Mouse (Mus musculus): Measurements from ENCODE around the gene Ube2v1.

DNA sequence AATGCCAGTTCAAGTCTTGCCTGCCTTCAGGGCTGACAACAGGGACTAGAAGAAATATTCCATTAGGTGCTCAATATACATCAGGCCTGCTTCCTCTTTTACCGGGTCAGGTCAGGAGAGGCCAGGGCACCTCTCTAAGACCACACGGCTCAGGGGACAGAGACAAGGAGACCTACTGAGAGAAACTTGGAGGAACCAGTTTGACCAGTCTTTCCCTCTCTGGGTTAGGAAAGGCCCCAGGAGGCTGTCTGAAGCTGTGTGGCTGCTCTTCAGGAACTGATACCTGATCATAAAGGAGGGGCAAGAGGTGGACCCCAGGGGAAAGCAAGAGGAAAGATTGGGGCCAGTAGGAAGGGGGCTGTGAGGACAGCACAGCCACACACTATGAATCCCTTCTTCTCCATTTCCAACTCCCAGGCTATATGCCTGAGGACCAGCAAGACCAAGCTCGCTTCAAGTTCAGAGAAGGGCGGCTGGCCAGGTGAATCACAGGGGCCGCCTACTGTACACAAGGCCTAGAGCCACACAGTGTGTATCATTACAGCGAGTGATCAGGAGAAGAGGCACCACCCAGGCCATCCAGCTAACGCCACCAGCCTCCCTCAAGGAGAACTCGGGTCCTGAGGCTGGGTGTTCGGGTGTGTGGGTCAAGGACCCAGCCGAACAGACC lies 27.4 kb upstream of the Ube2v1 start:
- TF ChIP-seq POLR2A (IDR thresholded peaks at IDR 0.05; ENCODE audit: insufficient read length, low read depth), result no peak
- no peak for TF ChIP-seq CEBPB (IDR thresholded peaks at IDR 0.05; ENCODE audit: insufficient read depth, poor library complexity, severe bottlenecking)
- TF ChIP-seq E2F4 (IDR thresholded peaks at IDR 0.05; ENCODE audit: insufficient read depth), result no peak

All from myocyte (in vitro differentiated cells).